Comparison of ENCODE assay signal across 8 mouse cellular contexts in the genomic region with DNA sequence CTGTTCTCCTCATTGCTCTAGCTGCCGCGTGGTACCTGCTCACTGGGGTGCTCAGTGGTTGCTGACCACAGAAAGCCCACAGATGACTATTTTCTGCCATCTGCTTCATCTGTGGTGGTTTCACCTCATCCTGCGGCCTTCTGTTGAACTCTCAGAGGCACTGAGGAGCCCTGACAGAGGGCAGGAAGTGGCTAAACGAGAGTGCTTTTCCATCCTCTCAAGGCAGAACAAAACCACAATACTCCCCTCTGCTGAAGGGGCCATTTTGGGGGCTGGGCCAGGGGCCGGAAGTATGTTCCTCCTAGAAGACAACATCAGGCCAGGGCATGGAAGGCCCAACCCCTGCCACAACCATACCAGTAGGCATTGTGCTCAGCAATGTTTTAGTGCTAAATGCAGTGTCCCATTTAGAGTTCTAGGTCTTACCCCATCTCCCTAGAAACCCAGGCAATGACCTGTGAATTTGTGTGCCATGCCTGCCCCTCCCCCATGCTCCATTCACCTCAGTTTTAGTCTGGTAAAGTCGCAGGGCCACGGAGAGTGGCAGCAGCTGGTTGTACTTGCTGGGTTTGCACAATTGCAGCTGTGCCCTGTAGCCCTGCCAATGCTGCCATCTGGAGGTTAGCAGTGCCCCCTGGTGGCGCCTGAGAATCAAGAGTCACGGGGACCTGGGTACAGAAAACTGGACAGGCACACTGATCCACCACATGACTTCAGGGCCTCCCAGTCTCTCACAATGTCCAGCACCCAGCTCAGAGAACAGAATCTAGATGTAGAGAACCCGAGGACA. TPM values are rescaled to one million over a fixed set of nuclear protein-coding genes. Genes with fewer than 3 reads are reported as not detected.
DNase-seq lines count a peak whose midpoint lies in the region; ATAC-seq and TF ChIP-seq lines count a peak whose summit lies in the region.

No protein-coding gene starts in this region.

- no peaks in the 10 kb centered on the region for H3K36me3 ChIP-seq in ES-E14 (ENCODE audit: control insufficient read depth, insufficient read depth, low read length, poor library complexity, severe bottlenecking)
- no peaks in the 10 kb centered on the region for H3K36me3 ChIP-seq in forebrain, postnatal 0 days (ENCODE audit: insufficient read depth)
- H3K36me3 ChIP-seq in neural tube, embryonic 15.5 days = no peaks in the 10 kb centered on the region

- no peak overlapping the region for H3K27ac ChIP-seq in ES-E14 (ENCODE audit: insufficient read depth, low read depth, low read length, poor library complexity, severe bottlenecking)
- no peak overlapping the region for H3K27ac ChIP-seq in forebrain, postnatal 0 days (ENCODE audit: low read depth, low read length)
- peak overlapping the region; percentile 7; the same call in 1 of the 2 replicates for H3K27ac ChIP-seq in layer of hippocampus, adult 2 months
- no peak overlapping the region for H3K27ac ChIP-seq in neural tube, embryonic 15.5 days (replicated peaks)

- peaks cover 9 to 18% of the 10 kb centered on the region in 2 experiments for H3K4me1 ChIP-seq in ES-E14 (ENCODE audit: control insufficient read depth in 2 of 2, insufficient read depth in 2 of 2, low read length in 2 of 2, poor library complexity in 1 of 2)
- H3K4me1 ChIP-seq in forebrain, postnatal 0 days (ENCODE audit: insufficient read depth) = 0 out of 2 replicates have a peak, but pooled peaks cover 3% of the 10 kb centered on the region
- peaks cover 9% of the 10 kb centered on the region for H3K4me1 ChIP-seq in lung, adult 2 months (ENCODE audit: control insufficient read depth, insufficient read depth, low read length)
- H3K4me1 ChIP-seq in neural tube, embryonic 15.5 days = peaks cover 10% of the 10 kb centered on the region

- H3K4me2 ChIP-seq in forebrain, postnatal 0 days (ENCODE audit: low read depth) = peak overlapping the region; percentile 45
- peak overlapping the region; percentile 50; the same call in 1 of the 2 replicates for H3K4me2 ChIP-seq in neural tube, embryonic 15.5 days

- H3K9me3 ChIP-seq in ES-E14 (ENCODE audit: control insufficient read depth, insufficient read depth, low read depth, low read length) = no peaks in the 10 kb centered on the region
- H3K9me3 ChIP-seq in forebrain, postnatal 0 days (ENCODE audit: low read length) = no peaks in the 10 kb centered on the region
- no peaks in the 10 kb centered on the region for H3K9me3 ChIP-seq in neural tube, embryonic 15.5 days (replicated peaks)

- peak; percentile 87 for TF ChIP-seq CTCF in forebrain, postnatal 0 days (IDR thresholded peaks at IDR 0.05; ENCODE audit: low read depth)
- peak; percentile 88 for TF ChIP-seq CTCF in layer of hippocampus, adult 2 months (conservative IDR thresholded peaks at IDR 0.05)
- TF ChIP-seq CTCF in lung, adult 2 months (IDR thresholded peaks at IDR 0.05; ENCODE audit: insufficient read depth, low read length) = peak; percentile 79

- no peak for TF ChIP-seq POLR2A in lung, adult 2 months (IDR thresholded peaks at IDR 0.05; ENCODE audit: borderline replicate concordance, extremely low read depth, low read depth, low read length)

- H3K27me3 ChIP-seq in forebrain, postnatal 0 days (ENCODE audit: insufficient read depth, low read length) = no peaks in the 10 kb centered on the region
- H3K27me3 ChIP-seq in neural tube, embryonic 15.5 days (replicated peaks) = no peaks in the 10 kb centered on the region

- peak; percentile 87 for ATAC-seq in forebrain, postnatal 0 days
- ATAC-seq in neural tube, embryonic 15.5 days (ENCODE audit: low FRiP score) = peak; percentile 78

- DNase-seq in ES-E14 (ENCODE audit: low read depth, low spot score) = peak; percentile 85
- peak; percentile 62 to 72 for DNase-seq in cerebellum, adult 18-20 months
- peak; percentile 87 for DNase-seq in forebrain, postnatal 0 days
- DNase-seq in heart, postnatal 4 days = peak; percentile 91
- peak; percentile 77 to 89 for DNase-seq in layer of hippocampus, adult 2 months (ENCODE audit: low spot score in 2 of 2)
- DNase-seq in lung, adult 2 months = peak; percentile 87
- DNase-seq in testis, postnatal 10 days (ENCODE audit: low spot score) = peak; percentile 93

- in situ Hi-C loops in ES-E14 (cut with MboI; ENCODE audit: low sequenced_read_pairs in 2 of 2, unreplicated experiment in 2 of 2) = no loop called here

- no peak overlapping the region for H3K9ac ChIP-seq in ES-E14 (ENCODE audit: insufficient read depth, low read depth, low read length, poor library complexity, severe bottlenecking)
- no peak overlapping the region for H3K9ac ChIP-seq in forebrain, postnatal 0 days
- H3K9ac ChIP-seq in neural tube, embryonic 15.5 days (replicated peaks) = no peak overlapping the region

- WGBS in forebrain, postnatal 0 days = 22% methylated on average over 10 of the region's 10 CpGs
- 14% methylated on average over 10 of the region's 10 CpGs for WGBS in lung, adult 2 months
- 27% methylated on average over 10 of the region's 10 CpGs for WGBS in neural tube, embryonic 15.5 days

- H3K4me3 ChIP-seq in ES-E14 (ENCODE audit: insufficient read depth in 1 of 2, low read depth in 1 of 2, low read length in 2 of 2, poor library complexity in 1 of 2, severe bottlenecking in 1 of 2) = no peak overlapping the region
- peak overlapping the region; percentile 19; the same call in 1 of the 2 replicates for H3K4me3 ChIP-seq in forebrain, postnatal 0 days (ENCODE audit: low read depth, low read length)
- no peak overlapping the region for H3K4me3 ChIP-seq in layer of hippocampus, adult 2 months
- no peak overlapping the region for H3K4me3 ChIP-seq in lung, adult 2 months (replicated peaks; ENCODE audit: extremely low read depth, low read depth, low read length)
- no peak overlapping the region for H3K4me3 ChIP-seq in neural tube, embryonic 15.5 days (replicated peaks)

TF ChIP-seq in ES-E14, 5 proteins besides CTCF, POLR2A, EP300 and RAD21:
- TF ChIP-seq CHD2 (IDR thresholded peaks at IDR 0.05; ENCODE audit: low read depth, low read length) (no peak), MAFK (IDR thresholded peaks at IDR 0.05; ENCODE audit: insufficient read depth, low read depth, low read length) (0 out of 2 replicates have a peak, but pooled peaks have one; percentile 17), ZNF384 (IDR thresholded peaks at IDR 0.05; ENCODE audit: low read depth, low read length) (no peak), HCFC1 (IDR thresholded peaks at IDR 0.05; ENCODE audit: borderline replicate concordance, insufficient read depth, low read length) (no peak), ZC3H11A (IDR thresholded peaks at IDR 0.05; ENCODE audit: borderline replicate concordance, low read depth, low read length) (no peak)

RNA-seq across cellular contexts. Expression of a gene that starts 13.3 kb away (rescaled TPM):
- 36.3 and 60.0 TPM in 2 replicates for total RNA-seq in ES-E14 (2012; rRNA removed)
- 10.8 and 13.2 TPM in 2 replicates for total RNA-seq in forebrain, postnatal 0 days (2014; rRNA removed)
- 17.2 and 22.7 TPM in 2 replicates for polyA plus RNA-seq in forebrain, postnatal 0 days (2015; fragmentation: Nextera tagmentation; extraction: Ambion mirVana)
- 1 to 10 TPM; 6.1 TPM for total RNA-seq in heart, postnatal 4 days (2021)
- total RNA-seq in layer of hippocampus, adult 2 months (2021) = 1 to 10 TPM; 4.0 to 4.1 TPM
- polyA plus RNA-seq in lung, adult 2 months (2012; rRNA removed) = 19.0 and 21.4 TPM in 2 replicates
- polyA plus RNA-seq in neural tube, embryonic 15.5 days (2015; fragmentation: Nextera tagmentation; extraction: Ambion mirVana) = 14.4 and 19.0 TPM in 2 replicates

RNA-seq across cellular contexts. Expression of a gene that starts 40.3 kb away (rescaled TPM):
- 0.31 and 0.32 TPM in 2 replicates for total RNA-seq in ES-E14 (2012; rRNA removed)
- 0.67 and 1.2 TPM in 2 replicates for total RNA-seq in forebrain, postnatal 0 days (2014; rRNA removed)
- not detected in 2 replicates for polyA plus RNA-seq in forebrain, postnatal 0 days (2015; fragmentation: Nextera tagmentation; extraction: Ambion mirVana)
- total RNA-seq in heart, postnatal 4 days (2021) = 100 to 1,000 TPM; 376 to 389 TPM
- total RNA-seq in layer of hippocampus, adult 2 months (2021) = 1 to 10 TPM in 1 of 2 experiments, under 1 TPM in 1; 0.67 to 1.1 TPM
- 0.91 and 2.2 TPM in 2 replicates for polyA plus RNA-seq in lung, adult 2 months (2012; rRNA removed)
- 1.1 and 1.8 TPM in 2 replicates for polyA plus RNA-seq in neural tube, embryonic 15.5 days (2015; fragmentation: Nextera tagmentation; extraction: Ambion mirVana)

RNA-seq across cellular contexts. Expression of a gene that starts 54.7 kb away (rescaled TPM):
- total RNA-seq in ES-E14 (2012; rRNA removed) = 559 and 680 TPM in 2 replicates
- total RNA-seq in forebrain, postnatal 0 days (2014; rRNA removed) = 270 and 295 TPM in 2 replicates
- 356 and 373 TPM in 2 replicates for polyA plus RNA-seq in forebrain, postnatal 0 days (2015; fragmentation: Nextera tagmentation; extraction: Ambion mirVana)
- 100 to 1,000 TPM; 282 to 294 TPM for total RNA-seq in heart, postnatal 4 days (2021)
- total RNA-seq in layer of hippocampus, adult 2 months (2021) = 100 to 1,000 TPM; 241 to 248 TPM
- 602 and 729 TPM in 2 replicates for polyA plus RNA-seq in lung, adult 2 months (2012; rRNA removed)
- polyA plus RNA-seq in neural tube, embryonic 15.5 days (2015; fragmentation: Nextera tagmentation; extraction: Ambion mirVana) = 286 and 295 TPM in 2 replicates

Comparison
In these comparisons a context has a peak if more than half of its experiments do, and no peak if none do; other contexts are left out.
1. RNA of a gene that starts 40.3 kb away (total RNA-seq): 376 to 389 TPM in heart, postnatal 4 days; 0.67 to 1.1 TPM in layer of hippocampus, adult 2 months, 0.67 to 1.2 TPM in forebrain, postnatal 0 days and 0.31 to 0.32 TPM in ES-E14; every median in the first group is over 100 times any median in the second.
2. Peak in every context shown above with its lines, with median percentiles within 50 percentile points of each other: DNase-seq and CTCF ChIP-seq.